Mouse (Mus musculus): ENCODE measurements around the gene Zfp57. TPM values are rescaled to one million over a fixed set of nuclear protein-coding genes. Genes with fewer than 3 reads are reported as not detected.

Gene Zfp57
- polyA plus RNA-seq, 1 experiment = 19.0 TPM

DNA sequence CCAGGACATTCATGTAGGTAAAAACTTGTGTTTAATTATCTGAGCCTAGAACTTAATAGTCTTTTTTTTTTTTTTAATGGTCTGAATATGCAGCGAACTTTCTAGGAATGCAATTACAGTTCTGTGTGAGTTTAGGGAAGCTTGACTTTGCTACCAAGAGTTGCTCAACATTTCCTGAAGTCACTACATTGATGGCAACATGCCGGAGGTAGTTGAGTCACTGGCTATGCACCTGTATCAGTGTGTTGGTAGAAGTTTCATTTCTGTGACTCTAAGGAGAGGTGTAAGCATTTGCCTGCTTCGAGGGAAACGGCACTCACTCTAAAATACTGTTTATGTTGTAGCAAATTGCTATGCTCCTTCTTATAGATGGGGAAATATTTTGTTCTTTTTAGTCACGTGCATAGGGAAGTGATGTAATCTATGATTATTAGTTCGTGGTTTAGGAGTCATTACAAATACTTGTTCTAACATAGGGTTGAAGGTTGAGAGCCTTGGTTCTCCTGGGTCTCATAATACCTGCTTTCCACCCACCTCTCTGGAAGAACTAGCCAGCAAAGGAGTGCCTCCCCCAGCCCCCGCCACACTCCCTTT, 43.8 kb downstream of the Zfp57 start:
- peak overlapping the region; percentile 71 for H3K27ac ChIP-seq (ENCODE audit: control insufficient read depth, insufficient read depth, low read depth, low read length, poor library complexity)
- TF ChIP-seq POLR2A (IDR thresholded peaks at IDR 0.05; ENCODE audit: borderline replicate concordance, control insufficient read depth, low read depth, low read length) (no peak), CTCF (IDR thresholded peaks at IDR 0.05; ENCODE audit: control insufficient read depth, insufficient read depth, low read length) (no peak)

GRCm38 (mm10) chr17:37045611-37046311, 44.8 kb downstream of the Zfp57 start, which contains the start of gene Gabbr1:
Gene Gabbr1, plus strand, starts transcription at chr17:37045966.
- TF ChIP-seq POLR2A (IDR thresholded peaks at IDR 0.05; ENCODE audit: borderline replicate concordance, control insufficient read depth, low read depth, low read length) = no peak
- TF ChIP-seq CTCF (IDR thresholded peaks at IDR 0.05; ENCODE audit: control insufficient read depth, insufficient read depth, low read length) = no peak
- Histone ChIP-seq H3K4me1 (ENCODE audit: control insufficient read depth, insufficient read depth, low read length) (no peaks in the 10 kb centered on the region; the same call in 1 of the 2 replicates), H3K27ac (ENCODE audit: control insufficient read depth, insufficient read depth, low read depth, low read length, poor library complexity) (peak within 1 kb of the TSS; percentile 76), H3K4me3 (replicated peaks; ENCODE audit: control insufficient read depth, low read depth, low read length) (peak within 1 kb of the TSS; percentile 67)
- WGBS = under 1% methylated on average over 51 of the region's 55 CpGs

More for the DNA sequence above, 43.8 kb downstream of the Zfp57 start:
- Histone ChIP-seq H3K4me1 (ENCODE audit: control insufficient read depth, insufficient read depth, low read length) (no peaks in the 10 kb centered on the region; the same call in 1 of the 2 replicates), H3K4me3 (replicated peaks; ENCODE audit: control insufficient read depth, low read depth, low read length) (peak overlapping the region; percentile 10)
- 10% methylated on average over 7 of the region's 7 CpGs for WGBS

DNA sequence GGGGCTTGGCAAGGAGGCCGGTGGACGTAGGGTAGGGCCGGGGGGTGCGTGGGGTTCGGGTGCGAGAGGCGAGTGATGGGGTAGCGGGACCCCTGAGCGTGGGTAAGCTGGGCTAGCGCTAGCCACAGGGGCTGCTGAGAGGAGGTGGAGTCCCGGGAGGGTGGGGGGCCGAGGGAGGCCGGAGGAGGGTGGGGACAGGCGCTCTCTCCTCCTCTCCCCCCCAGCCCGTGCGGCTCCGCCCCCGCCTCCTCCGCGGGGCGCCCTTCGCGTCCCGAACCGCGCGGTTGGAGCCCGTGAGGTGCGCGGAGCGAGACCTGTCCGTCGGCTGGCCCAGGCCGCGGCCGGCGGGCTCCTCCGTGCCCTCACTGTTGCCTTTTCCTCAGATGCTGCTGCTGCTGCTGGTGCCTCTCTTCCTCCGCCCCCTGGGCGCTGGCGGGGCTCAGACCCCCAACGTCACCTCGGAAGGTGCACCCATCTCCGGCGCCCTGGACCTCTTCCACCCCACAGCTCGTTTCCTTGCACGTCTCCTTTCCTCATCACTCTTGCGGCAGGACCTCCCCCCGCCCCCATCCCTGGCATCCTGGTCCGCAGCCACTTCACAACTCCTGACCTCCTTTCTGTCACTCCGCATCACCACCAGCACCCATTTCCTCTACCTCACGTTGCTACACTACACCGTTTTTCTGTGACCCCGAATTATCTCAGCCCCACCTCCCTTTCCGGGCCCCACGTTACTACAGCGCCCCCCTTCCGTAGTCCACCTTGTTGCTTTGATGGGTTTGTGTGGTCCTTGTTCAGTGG, 45.5 kb downstream of the Zfp57 start:
- no peak for TF ChIP-seq POLR2A (IDR thresholded peaks at IDR 0.05; ENCODE audit: borderline replicate concordance, control insufficient read depth, low read depth, low read length)
- TF ChIP-seq CTCF (IDR thresholded peaks at IDR 0.05; ENCODE audit: control insufficient read depth, insufficient read depth, low read length) = no peak
- Histone ChIP-seq H3K27ac (ENCODE audit: control insufficient read depth, insufficient read depth, low read depth, low read length, poor library complexity) (peak overlapping the region; percentile 76), H3K4me3 (replicated peaks; ENCODE audit: control insufficient read depth, low read depth, low read length) (peak overlapping the region; percentile 67), H3K4me1 (ENCODE audit: control insufficient read depth, insufficient read depth, low read length) (no peaks in the 10 kb centered on the region; the same call in 1 of the 2 replicates)
- 1% methylated on average over 52 of the region's 58 CpGs for WGBS

DNA sequence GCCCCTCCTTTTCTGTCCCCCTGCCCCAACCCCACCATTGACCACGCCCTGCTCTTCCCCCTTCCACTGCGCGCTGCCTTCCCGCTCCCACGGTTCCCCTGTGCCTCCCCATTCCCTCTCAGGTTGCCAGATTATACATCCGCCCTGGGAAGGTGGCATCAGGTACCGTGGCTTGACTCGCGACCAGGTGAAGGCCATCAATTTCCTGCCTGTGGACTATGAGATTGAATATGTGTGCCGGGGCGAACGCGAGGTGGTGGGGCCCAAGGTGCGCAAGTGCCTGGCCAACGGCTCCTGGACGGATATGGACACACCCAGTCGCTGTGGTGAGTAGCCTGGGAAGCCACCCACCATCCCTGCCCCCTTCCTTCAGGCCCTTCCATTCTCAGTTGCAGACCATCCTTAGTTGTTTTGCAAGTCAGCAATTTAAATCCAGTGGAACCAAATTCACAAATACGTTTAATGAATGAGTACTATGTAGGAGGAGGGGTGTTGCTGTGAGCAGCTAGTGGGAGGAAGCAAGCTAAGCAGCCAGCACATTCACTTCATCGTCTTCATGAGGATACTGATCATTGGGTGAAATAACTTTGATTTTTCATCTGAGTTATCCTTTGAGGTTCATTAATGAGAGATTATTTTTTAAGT, 46.5 kb downstream of the Zfp57 start:
- H3K27ac ChIP-seq (ENCODE audit: control insufficient read depth, insufficient read depth, low read depth, low read length, poor library complexity) = no peak overlapping the region
- H3K4me1 ChIP-seq (ENCODE audit: control insufficient read depth, insufficient read depth, low read length) = no peaks in the 10 kb centered on the region; the same call in 1 of the 2 replicates
- H3K4me3 ChIP-seq (replicated peaks; ENCODE audit: control insufficient read depth, low read depth, low read length) = no peak overlapping the region
- TF ChIP-seq CTCF (IDR thresholded peaks at IDR 0.05; ENCODE audit: control insufficient read depth, insufficient read depth, low read length) (no peak), POLR2A (IDR thresholded peaks at IDR 0.05; ENCODE audit: borderline replicate concordance, control insufficient read depth, low read depth, low read length) (no peak)
- WGBS = 87% methylated on average over 19 of the region's 19 CpGs

- 40% methylated on average over 3 of the region's 3 CpGs for WGBS
- no peak overlapping the region for H3K4me3 ChIP-seq (replicated peaks; ENCODE audit: control insufficient read depth, low read depth, low read length)
- H3K27ac ChIP-seq (ENCODE audit: control insufficient read depth, insufficient read depth, low read depth, low read length, poor library complexity) = no peak overlapping the region
- TF ChIP-seq CTCF (IDR thresholded peaks at IDR 0.05; ENCODE audit: control insufficient read depth, insufficient read depth, low read length) (no peak), POLR2A (IDR thresholded peaks at IDR 0.05; ENCODE audit: borderline replicate concordance, control insufficient read depth, low read depth, low read length) (no peak)
- no peaks in the 10 kb centered on the region; the same call in 1 of the 2 replicates for H3K4me1 ChIP-seq (ENCODE audit: control insufficient read depth, insufficient read depth, low read length)
Observed at GRCm38 (mm10) chr17:37047981-37048380, 47.0 kb downstream of the Zfp57 start.

DNA sequence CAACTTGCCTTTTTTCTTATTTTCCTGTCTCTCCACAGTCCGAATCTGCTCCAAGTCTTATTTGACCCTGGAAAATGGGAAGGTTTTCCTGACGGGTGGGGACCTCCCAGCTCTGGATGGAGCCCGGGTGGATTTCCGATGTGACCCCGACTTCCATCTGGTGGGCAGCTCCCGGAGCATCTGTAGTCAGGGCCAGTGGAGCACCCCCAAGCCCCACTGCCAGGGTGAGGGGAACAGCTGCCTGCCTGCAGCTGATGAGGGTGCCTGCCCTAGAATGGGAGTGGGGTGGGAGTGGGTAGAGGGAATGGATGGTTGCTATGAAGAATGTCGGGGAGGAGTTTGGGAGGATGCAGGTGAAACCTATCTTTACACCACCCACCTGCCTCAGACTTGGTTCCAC, 47.4 kb downstream of the Zfp57 start:
- 85% methylated on average over 7 of the region's 7 CpGs for WGBS
- H3K4me3 ChIP-seq (replicated peaks; ENCODE audit: control insufficient read depth, low read depth, low read length) = no peak overlapping the region
- TF ChIP-seq POLR2A (IDR thresholded peaks at IDR 0.05; ENCODE audit: borderline replicate concordance, control insufficient read depth, low read depth, low read length) (no peak), CTCF (IDR thresholded peaks at IDR 0.05; ENCODE audit: control insufficient read depth, insufficient read depth, low read length) (no peak)
- no peak overlapping the region for H3K27ac ChIP-seq (ENCODE audit: control insufficient read depth, insufficient read depth, low read depth, low read length, poor library complexity)
- H3K4me1 ChIP-seq (ENCODE audit: control insufficient read depth, insufficient read depth, low read length) = no peaks in the 10 kb centered on the region; the same call in 1 of the 2 replicates

DNA sequence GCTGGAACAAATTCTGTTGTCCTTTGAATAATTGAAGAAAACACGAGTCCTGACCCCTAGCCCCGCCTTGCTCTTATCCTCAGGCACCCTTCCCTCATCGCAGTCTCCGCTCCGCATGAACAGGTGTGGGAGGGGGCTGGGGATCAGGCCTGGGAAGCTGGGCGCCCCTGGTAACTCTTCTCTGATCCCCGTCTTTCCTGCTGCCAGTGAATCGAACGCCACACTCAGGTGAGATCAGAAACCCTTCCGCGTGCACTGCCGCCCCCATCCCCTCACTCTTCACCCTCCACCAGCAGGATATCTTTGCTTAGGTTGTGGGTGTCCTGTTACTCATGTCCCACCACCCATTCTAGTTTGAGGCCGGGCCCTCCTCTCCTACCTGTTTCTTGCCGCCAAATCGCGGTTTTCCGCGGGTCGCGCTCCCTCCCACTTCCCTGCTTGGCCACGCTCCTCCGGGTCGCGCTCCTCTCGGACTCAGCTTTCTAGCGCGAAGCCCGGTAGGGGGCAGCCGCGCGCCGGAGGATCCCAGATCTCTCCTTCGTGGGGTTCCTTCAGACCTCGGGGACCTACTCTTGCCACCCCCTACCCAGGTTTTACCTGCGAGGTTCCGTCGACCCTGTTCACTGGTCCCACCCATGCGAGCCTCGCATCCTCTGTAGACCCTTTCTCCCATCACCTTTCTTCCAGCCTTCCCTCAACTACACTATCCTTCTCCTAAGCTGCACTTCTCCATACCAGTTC, 48.8 kb downstream of the Zfp57 start:
- peak; percentile 37; the same call in 1 of the 2 replicates for TF ChIP-seq CTCF (IDR thresholded peaks at IDR 0.05; ENCODE audit: control insufficient read depth, insufficient read depth, low read length)
- no peak for TF ChIP-seq POLR2A (IDR thresholded peaks at IDR 0.05; ENCODE audit: borderline replicate concordance, control insufficient read depth, low read depth, low read length)
- WGBS = 17% methylated on average over 39 of the region's 39 CpGs
- Histone ChIP-seq H3K27ac (ENCODE audit: control insufficient read depth, insufficient read depth, low read depth, low read length, poor library complexity) (no peak overlapping the region), H3K4me1 (ENCODE audit: control insufficient read depth, insufficient read depth, low read length) (no peaks in the 10 kb centered on the region; the same call in 1 of the 2 replicates), H3K4me3 (replicated peaks; ENCODE audit: control insufficient read depth, low read depth, low read length) (no peak overlapping the region)
